Mouse (Mus musculus) brain, adult 10 weeks (tissue): Measurements from ENCODE around the gene Vasn. TPM values are rescaled to one million over a fixed set of nuclear protein-coding genes. Genes with fewer than 3 reads are reported as not detected.

ENCODE experiments used
- polyA plus RNA-seq: library from polyadenylated mRNA; stranded (reverse); fragments of 350-450 nt; fragmentation: Illumina TruSeq; extraction: RNeasy Lipid Tissue Mini Kit (QIAGEN cat#74804); gene quantifications from one replicate; pipeline ENCODE4 v1.2.3, GENCODE M21; 2015; ENCODE audit warnings: low read depth, low replicate concordance

Gene Vasn
- 9.1 TPM for polyA plus RNA-seq

GRCm38 (mm10) chr16:4639831-4640237, at the start of gene Vasn, which contains the start of gene Dnaja3:
TSS of gene Vasn (plus strand) at chr16:4639941.
TSS of gene Dnaja3 (plus strand) at chr16:4639989.

GRCm38 (mm10) chr16:4593971-4594813, 45.5 kb upstream of the Vasn start, which contains the start of gene Glis2:
TSS of gene Glis2 (plus strand) at chr16:4594713.

GRCm38 (mm10) chr16:4624481-4625110, 15.1 kb upstream of the Vasn start, which contains the start of gene Pam16:
TSS of gene Pam16 (minus strand) at chr16:4624988.

GRCm38 (mm10) chr16:4679121-4680018, 39.6 kb downstream of the Vasn start, which contains the start of gene Coro7:
TSS of gene Coro7 (minus strand) at chr16:4679777.

Other genes starting within 250 kb of the Vasn start
- gene Adcy9, start 219.4 kb upstream of the Vasn start, polyA plus RNA-seq, result 28.0 TPM
- gene Srl, start 98.1 kb upstream of the Vasn start, polyA plus RNA-seq, result 14.6 TPM
- gene Tfap4, start 80.1 kb upstream of the Vasn start, polyA plus RNA-seq, result 2.7 TPM
- gene Glis2, start 45.2 kb upstream of the Vasn start, polyA plus RNA-seq, result 8.2 TPM
- 135 TPM for gene Pam16, start 15.0 kb upstream of the Vasn start, polyA plus RNA-seq
- 62.1 TPM for gene Dnaja3, start within 50 bp of the Vasn start, polyA plus RNA-seq
- gene Coro7, start 39.8 kb downstream of the Vasn start, polyA plus RNA-seq, result 38.0 TPM
- gene Nmral1, start 79.4 kb downstream of the Vasn start, polyA plus RNA-seq, result 23.5 TPM
- gene Hmox2, start 86.4 kb downstream of the Vasn start, polyA plus RNA-seq, result 126 TPM
- gene Cdip1, start 150.4 kb downstream of the Vasn start, polyA plus RNA-seq, result 251 TPM
- gene 4930562C15Rik, start 195.5 kb downstream of the Vasn start, polyA plus RNA-seq, result not detected
- gene Ubald1, start 240.4 kb downstream of the Vasn start, polyA plus RNA-seq, result 113 TPM
- 154 TPM for gene Mgrn1, start 246.3 kb downstream of the Vasn start, polyA plus RNA-seq